Mouse (Mus musculus) splenic B cell, adult 2 months (primary cell): ENCODE measurements at regions not wholly inside any gene's neighbourhood (a gene's known extent, or its start where the extent isn't known, plus 50 kb on each side); places are given as distances from the start of the nearest gene placed in this dataset.

Experiments used
- DNase-seq: peaks from one replicate; pipeline ENCODE4 v3.0.0-alpha.2; 2011; ENCODE audit warnings: low read depth, low spot score
- H3K27me3 ChIP-seq: 2 replicates; pipeline ENCODE4 v1.6.1; 2012; ENCODE audit warnings: mild to moderate bottlenecking, low read length, moderate library complexity, mixed read lengths; ENCODE audit not compliant: control insufficient read depth, poor library complexity, insufficient read depth, severe bottlenecking
- H3K36me3 ChIP-seq: 2 replicates; pipeline ENCODE4 v1.6.1; 2012; ENCODE audit warnings: mild to moderate bottlenecking, low read length, moderate library complexity, mixed read lengths; ENCODE audit not compliant: control insufficient read depth, poor library complexity, insufficient read depth, severe bottlenecking

DNA sequence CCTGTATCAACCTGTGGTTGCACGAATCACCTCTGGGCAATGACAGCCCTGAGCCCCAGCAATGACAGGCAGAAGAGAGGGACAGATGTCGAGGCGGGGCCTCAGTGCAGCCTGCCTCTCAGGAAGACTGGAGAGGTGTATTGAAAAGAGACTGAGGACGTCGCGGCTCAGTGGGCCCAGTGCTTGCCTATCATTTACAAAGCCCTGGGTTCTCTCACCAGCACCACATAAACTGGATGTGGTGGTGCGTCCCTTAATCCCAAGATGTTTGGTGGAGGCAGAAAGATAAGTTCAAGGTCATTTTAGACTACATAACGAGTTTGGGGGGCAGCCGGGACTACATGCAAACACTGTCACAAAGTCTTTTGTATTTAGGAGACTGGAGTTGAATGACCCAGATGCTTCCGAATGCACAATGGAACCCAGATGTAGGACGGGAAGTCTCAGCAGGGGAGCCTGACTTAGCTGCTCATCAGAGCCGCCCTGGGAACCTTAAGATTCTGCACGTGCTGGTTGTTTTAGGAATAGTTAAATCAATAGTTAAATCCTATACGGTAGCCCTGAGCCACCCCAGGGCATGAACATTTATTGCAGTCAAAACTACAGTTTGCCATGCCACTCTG lies 72.8 kb downstream of the Gadd45g start:
- Histone ChIP-seq H3K36me3 (no peaks in the 10 kb centered on the region), H3K27me3 (no peaks in the 10 kb centered on the region)
- DNase-seq = no peak

DNA sequence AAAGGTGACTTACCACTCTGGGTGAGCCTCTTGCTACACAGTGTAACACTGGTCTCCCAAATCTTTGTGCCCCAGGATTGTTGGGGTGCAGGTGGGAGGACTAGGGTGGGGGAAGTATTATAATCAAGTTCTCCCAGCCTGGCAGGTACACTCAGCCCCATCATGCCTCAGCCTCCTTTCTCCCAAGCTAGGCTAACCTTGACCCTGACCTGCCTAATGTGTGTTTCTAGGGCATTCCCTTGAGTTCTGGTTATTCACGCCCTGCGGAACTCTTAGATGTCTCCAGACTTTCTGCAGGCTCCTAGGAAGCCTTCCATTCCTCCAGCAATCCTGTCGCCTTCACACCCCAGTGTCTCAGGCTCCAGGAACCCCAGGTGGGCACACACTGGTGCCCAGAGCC lies 73.5 kb downstream of the Gadd45g start:
- DNase-seq = no peak
- H3K27me3 ChIP-seq = no peaks in the 10 kb centered on the region
- H3K36me3 ChIP-seq = no peaks in the 10 kb centered on the region

DNA sequence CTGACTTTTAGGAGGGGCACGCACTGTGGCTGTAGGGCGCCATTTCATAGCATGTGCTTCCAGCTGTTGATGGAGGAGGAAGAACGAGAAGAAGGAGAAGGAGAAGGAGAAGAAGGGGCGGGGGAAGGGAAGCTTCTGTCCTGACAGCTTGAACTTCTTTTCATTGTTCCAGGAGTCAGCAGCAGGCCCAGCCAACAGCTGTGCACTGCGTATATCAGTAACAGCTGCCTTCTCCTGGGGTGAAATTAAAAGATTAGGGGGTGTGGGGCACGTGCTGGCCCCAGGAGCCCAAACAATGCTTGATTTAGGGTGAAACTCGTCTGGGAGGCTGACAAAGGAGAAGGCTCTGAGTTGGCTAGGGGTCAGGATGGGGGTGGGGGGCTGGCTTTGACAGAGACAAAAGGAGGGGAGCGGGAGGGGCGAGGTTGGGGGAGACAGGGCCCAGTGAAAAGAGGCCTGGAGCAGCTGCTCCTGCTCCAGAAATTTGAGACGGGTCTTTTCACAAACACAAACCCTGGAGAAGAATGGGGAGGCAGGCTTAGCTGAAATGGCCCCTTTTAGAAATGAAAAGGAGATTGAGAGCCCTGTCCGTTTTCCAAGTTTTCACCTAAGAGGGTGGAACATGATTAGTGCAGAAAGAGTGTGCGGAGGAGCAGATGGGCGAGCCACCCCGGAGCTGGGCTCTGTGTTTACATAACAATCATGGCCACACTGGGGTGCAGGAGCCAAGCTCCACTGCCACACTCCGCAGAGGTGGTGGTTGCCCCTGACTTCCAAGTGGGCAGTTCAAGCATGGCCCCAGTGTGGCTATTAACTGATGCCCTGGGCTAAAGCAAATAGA lies 74.3 kb downstream of the Gadd45g start:
- Histone ChIP-seq H3K27me3 (no peaks in the 10 kb centered on the region), H3K36me3 (no peaks in the 10 kb centered on the region)
- DNase-seq = no peak

DNA sequence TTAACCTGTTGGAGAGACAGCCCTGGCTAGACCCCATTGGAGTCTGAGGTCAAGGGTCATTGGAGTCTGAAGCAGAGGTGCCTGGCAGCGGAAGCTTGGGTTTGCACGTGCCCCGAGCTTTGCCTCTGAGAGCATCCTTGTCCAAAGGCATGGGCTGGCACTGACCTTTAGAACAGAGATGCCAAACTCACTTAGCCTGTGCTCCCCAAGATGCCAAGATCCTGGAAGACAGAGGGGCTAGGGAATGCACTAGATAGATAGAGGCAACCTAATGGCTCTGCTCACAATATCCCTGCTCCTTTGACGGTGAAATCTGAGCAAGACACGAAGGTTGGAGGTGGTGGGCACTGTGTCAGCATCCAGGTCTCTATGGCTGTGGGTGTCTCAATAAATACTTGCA lies 75.1 kb downstream of the Gadd45g start:
- H3K27me3 ChIP-seq = no peaks in the 10 kb centered on the region
- no peak for DNase-seq
- H3K36me3 ChIP-seq = no peaks in the 10 kb centered on the region

DNA sequence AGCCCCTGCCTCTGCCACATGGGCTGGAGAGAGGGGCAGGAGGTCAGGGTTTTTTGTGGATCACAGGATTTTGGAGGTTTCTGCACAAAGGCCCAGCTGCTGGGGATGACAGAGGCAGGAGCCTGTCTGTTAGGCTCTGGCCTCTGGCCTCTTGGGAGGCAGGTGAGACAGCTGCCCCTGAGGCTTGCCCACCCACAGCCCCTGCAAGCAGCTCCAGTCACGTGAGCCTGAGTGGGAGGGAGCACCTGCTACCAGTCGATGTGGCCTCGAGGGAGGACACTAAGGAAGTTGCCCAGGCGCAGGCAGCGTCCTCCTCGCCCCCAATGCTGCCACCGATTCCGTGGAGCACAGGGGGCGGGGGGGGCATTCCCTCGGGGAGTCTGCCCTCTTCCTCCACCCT lies 80.3 kb downstream of the Gadd45g start:
- DNase-seq = peak; percentile 31
- H3K36me3 ChIP-seq = no peaks in the 10 kb centered on the region
- H3K27me3 ChIP-seq = no peaks in the 10 kb centered on the region

DNA sequence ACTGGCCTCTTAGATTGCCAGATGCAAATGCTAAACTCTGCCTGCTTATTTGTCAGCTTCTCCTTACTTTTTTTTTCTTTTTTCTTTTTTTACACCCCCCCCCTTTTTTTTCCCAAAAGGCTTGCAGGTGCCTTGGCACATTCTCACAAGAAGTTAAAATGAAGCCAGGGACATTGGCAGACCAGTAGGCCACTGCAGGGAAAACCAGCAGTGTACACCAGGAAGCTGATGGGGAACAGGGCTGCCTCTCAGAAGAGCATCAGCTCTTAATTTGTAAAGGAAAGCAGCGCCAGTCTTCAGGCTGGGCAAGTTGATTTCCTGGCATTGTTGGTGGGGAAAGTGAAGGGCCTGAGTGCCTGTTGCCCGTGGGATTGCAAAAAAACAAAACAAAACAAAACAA lies 83.3 kb downstream of the Gadd45g start:
- H3K27me3 ChIP-seq = no peaks in the 10 kb centered on the region
- no peak for DNase-seq
- H3K36me3 ChIP-seq = no peaks in the 10 kb centered on the region

DNA sequence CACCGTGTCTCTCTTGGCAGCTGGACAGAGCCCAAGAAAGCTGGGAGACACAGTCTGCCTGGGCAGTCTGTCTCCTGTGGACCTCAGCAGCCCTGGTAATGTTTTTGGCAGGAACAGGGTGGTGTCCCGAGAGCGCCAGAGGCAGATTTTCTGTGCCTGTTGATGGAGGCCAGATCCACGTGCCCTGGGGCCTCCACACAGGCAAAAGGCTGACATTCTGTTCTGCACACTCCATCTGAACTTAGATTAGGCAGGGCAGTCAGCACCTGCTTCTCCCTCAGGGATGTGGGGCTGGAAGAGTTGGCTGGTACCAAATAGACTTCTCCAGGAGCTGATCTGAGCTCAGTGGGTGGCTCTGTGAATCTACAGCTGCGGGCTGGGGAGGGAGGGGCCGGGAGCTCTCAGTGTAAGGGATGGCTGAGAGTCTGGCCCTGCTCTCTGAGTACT lies 83.8 kb downstream of the Gadd45g start:
- no peak for DNase-seq
- Histone ChIP-seq H3K36me3 (no peaks in the 10 kb centered on the region), H3K27me3 (no peaks in the 10 kb centered on the region)

DNA sequence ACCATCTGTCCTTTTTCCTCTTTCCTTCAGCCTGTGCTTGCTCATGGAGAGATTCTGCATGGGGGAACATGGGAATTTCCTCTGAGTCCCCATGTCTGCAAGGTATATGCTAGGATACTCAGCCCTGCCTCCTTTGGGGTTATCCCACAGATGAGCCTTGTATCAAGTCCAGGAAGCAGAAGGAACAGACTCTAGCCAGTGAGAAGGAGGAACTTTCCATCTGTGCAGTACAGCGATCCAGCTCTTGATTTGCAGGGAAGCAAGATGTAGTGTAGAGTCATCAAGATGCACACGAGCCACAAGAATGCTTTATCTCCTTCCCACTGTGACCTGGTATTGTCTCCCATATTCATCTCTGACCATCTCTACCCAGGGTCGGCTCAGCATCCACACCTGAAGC lies 84.5 kb downstream of the Gadd45g start:
- DNase-seq = no peak
- Histone ChIP-seq H3K27me3 (no peaks in the 10 kb centered on the region), H3K36me3 (no peaks in the 10 kb centered on the region)

DNA sequence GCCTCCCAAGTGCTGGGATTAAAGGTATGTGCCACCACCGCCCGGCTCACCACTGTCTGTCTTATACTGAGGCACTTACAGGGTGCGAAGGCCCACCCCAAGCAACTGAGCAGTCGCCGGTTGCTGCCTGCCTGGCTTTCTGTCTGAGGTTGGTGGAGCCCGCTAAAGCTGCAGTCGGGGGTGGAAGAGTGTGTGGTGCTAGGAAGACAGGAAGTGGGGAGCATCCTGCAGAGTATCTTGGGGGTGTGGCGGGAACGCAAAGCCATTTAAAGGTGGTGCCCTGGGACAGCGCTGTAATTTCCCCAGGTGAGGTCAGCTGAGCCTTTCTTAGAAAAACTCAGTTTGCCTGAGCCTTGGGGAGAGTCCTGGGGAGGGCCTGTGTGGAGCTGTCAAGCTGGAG lies 89.3 kb downstream of the Gadd45g start:
- DNase-seq = no peak
- Histone ChIP-seq H3K36me3 (no peaks in the 10 kb centered on the region), H3K27me3 (0 out of 2 replicates have a peak, but pooled peaks cover 2% of the 10 kb centered on the region)

DNA sequence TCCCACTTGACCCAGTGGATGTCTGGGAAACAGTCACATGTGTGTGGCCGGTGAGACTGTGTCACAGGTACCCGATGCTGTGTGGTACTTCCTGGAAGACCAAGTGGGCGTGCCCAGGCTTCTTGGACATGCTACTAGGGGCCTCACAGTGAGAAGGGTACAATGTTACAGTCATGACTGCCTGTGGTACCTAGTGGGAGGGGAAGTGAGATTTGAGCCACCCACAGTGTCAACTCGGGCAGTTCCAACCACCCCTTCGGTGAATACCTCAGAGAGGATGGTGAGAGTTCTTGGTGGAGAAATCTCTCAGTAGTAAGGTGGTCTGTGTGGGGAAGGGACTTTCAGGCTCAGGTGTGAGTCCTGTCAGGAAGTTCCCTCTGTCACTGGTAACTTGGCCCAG lies 90.0 kb downstream of the Gadd45g start:
- no peaks in the 10 kb centered on the region for H3K36me3 ChIP-seq
- peak; percentile 35 for DNase-seq
- 0 out of 2 replicates have a peak, but pooled peaks cover 2% of the 10 kb centered on the region for H3K27me3 ChIP-seq

DNA sequence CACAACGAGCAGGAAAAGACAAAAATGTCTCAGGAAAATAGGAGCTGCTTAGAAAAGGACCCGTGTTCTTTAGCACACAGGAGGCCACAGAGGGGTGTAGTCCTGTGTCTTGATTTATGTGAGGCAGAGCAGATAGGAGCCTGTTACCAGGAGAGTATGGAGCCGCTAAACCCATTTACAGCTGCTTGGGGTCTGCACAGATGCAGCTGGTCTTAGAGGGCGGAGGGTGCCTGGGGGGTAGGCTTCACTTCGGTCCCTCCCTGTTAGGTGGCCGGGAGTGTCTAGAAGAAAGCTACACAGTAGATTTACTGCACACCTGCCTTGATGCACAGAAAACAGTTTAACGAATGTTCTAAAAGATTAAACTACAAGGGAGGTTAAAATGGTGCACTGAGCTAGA lies 91.4 kb downstream of the Gadd45g start:
- Histone ChIP-seq H3K36me3 (no peaks in the 10 kb centered on the region), H3K27me3 (0 out of 2 replicates have a peak, but pooled peaks cover 2% of the 10 kb centered on the region)
- no peak for DNase-seq

DNA sequence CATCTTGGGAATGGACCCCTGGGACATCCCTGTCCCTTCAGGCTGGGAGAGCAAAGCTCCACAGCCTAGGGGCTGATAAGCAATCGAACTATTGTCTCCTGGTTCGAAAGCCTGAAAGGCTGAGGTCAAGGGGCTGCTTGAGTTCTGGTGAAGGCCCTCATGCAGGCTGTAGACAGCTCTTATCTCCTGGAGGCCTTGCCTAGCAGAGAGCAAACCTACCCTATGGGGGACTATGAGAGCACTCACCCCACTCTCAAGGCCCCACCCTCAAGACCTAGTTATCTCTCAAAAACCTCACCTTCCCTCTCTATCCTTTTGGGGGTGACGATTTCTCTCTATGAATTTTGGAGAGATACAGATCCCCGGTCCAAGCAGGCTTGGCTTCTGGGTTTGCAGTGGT lies 92.8 kb downstream of the Gadd45g start:
- DNase-seq = no peak
- Histone ChIP-seq H3K27me3 (0 out of 2 replicates have a peak, but pooled peaks cover 2% of the 10 kb centered on the region), H3K36me3 (no peaks in the 10 kb centered on the region)

DNA sequence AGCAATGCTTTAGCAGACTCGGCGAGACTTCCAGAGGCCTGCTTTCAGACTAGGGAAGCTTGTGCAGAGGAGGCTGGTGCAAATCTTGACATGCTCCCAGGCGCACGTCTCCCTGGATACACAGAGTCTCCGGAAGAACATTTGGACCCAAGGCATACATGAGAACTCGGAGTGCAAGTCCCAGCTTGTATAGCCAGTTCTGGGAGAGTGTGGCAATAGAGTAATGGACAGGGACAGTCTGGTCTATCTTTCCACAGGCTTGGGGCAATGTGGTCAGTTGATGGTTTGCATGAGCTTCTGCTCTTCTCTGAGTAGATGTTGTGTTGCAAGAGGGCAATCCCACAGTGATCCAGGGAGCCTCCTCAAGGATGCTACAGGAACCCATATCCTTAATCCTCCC lies 93.2 kb downstream of the Gadd45g start:
- no peak for DNase-seq
- no peaks in the 10 kb centered on the region for H3K36me3 ChIP-seq
- 0 out of 2 replicates have a peak, but pooled peaks cover 2% of the 10 kb centered on the region for H3K27me3 ChIP-seq

DNA sequence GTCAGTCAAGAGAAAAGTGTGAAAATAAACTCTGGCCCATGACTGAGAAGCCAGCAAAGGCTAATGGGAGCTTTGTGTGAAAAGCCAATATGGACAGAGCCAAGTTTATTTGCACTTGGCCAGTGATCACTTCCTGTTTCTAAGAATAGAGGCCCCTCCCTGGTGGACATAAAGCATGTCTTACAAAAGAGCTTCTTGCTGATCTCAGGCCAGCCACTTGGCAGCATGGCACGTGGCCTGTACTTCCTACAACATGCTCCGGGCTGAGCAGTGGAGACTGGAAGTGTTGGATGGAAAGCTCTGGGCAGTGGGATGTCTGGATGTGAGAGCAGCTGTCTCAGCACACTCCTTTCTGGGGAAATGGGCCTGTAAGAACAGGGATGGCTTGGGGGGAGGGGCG lies 99.7 kb downstream of the Gadd45g start:
- H3K27me3 ChIP-seq = no peaks in the 10 kb centered on the region
- no peaks in the 10 kb centered on the region for H3K36me3 ChIP-seq
- DNase-seq = peak; percentile 51

DNA sequence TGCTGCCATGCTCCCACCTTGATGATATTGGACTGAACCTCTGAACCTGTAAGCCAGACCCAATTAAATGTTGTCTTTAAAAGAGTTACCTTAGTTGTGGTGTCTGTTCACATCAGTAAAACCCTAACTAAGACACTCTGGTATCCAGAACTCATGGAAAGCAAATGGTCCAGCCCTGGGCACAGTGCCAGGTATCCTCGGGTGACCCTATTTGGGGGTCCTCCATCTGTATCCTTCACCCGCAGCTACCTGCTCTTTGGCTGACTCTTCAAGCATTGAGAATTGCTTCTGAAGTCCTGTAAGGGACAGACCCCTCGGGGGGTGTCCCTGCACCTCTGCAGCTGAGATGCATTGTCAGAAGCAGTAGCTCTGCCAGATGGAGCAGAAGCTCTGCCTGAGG lies 102.4 kb downstream of the Gadd45g start:
- H3K27me3 ChIP-seq = no peaks in the 10 kb centered on the region
- no peak for DNase-seq
- H3K36me3 ChIP-seq = no peaks in the 10 kb centered on the region
